Mouse (Mus musculus): ENCODE measurements around the gene Mterf4. TPM values are rescaled to one million over a fixed set of nuclear protein-coding genes. Genes with fewer than 3 reads are reported as not detected.
"Not testable (repeated sequence)": the region's sequence is repeated elsewhere in the genome, so short reads cannot be mapped to it uniquely, and the experiment has no call there.

Mterf4 gene
- polyA plus RNA-seq, 1 experiment: 9.8 TPM

- TF ChIP-seq POLR2A (IDR thresholded peaks at IDR 0.05; ENCODE audit: borderline replicate concordance, extremely low read depth, low read depth, low read length) (no peak), CTCF (IDR thresholded peaks at IDR 0.05; ENCODE audit: insufficient read depth, low read length) (no peak)
- DNase-seq: no peak
- peaks cover 3% of the 10 kb centered on the region; the same call in 1 of the 2 replicates for H3K4me1 ChIP-seq (ENCODE audit: control insufficient read depth, insufficient read depth, low read length)
- WGBS: 69% methylated on average over 3 of the region's 3 CpGs
- no peak overlapping the region for H3K4me3 ChIP-seq (replicated peaks; ENCODE audit: extremely low read depth, low read depth, low read length)
Measured at GRCm38 (mm10) chr1:93300578-93300977, 5.1 kb downstream of the Mterf4 start.

- Histone ChIP-seq H3K4me1 (ENCODE audit: control insufficient read depth, insufficient read depth, low read length) (peaks cover under 1% of the 10 kb centered on the region; the same call in 1 of the 2 replicates), H3K4me3 (replicated peaks; ENCODE audit: extremely low read depth, low read depth, low read length) (no peak overlapping the region)
- DNase-seq: no peak
- TF ChIP-seq POLR2A (IDR thresholded peaks at IDR 0.05; ENCODE audit: borderline replicate concordance, extremely low read depth, low read depth, low read length) (no peak), CTCF (IDR thresholded peaks at IDR 0.05; ENCODE audit: insufficient read depth, low read length) (no peak)
- 74% methylated on average over 4 of the region's 4 CpGs for WGBS
Measured at GRCm38 (mm10) chr1:93299791-93300190, 5.9 kb downstream of the Mterf4 start.

DNA sequence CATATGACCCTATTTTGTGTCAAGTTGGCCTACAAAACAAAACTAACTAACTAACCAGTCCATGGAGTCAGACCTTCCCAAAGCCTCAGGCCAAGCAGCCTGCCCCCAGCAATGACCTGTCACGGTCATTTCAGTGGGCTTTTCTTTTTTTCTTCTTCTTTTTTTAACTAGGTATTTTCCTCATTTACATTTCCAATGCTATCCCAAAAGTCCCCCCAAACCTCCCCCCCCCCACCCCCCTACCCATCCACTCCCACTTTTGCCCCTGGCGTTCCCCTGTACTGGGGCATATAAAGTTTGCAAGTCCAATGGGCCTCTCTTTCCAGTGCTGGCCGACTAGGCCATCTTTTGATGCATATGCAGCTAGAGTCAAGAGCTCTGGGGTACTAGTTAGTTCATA is 11.2 kb downstream of the Mterf4 start:
- not testable (repeated sequence) for DNase-seq; H3K4me3 ChIP-seq (replicated peaks; ENCODE audit: extremely low read depth, low read depth, low read length); H3K4me1 ChIP-seq (ENCODE audit: control insufficient read depth, insufficient read depth, low read length)
- WGBS: 83% methylated on average over 3 of the region's 3 CpGs

GRCm38 (mm10) chr1:93292006-93292405 is 13.7 kb downstream of the Mterf4 start:
- no peaks in the 10 kb centered on the region for H3K4me1 ChIP-seq (ENCODE audit: control insufficient read depth, insufficient read depth, low read length)
- TF ChIP-seq POLR2A (IDR thresholded peaks at IDR 0.05; ENCODE audit: borderline replicate concordance, extremely low read depth, low read depth, low read length): no peak
- no peak for TF ChIP-seq CTCF (IDR thresholded peaks at IDR 0.05; ENCODE audit: insufficient read depth, low read length)

DNA sequence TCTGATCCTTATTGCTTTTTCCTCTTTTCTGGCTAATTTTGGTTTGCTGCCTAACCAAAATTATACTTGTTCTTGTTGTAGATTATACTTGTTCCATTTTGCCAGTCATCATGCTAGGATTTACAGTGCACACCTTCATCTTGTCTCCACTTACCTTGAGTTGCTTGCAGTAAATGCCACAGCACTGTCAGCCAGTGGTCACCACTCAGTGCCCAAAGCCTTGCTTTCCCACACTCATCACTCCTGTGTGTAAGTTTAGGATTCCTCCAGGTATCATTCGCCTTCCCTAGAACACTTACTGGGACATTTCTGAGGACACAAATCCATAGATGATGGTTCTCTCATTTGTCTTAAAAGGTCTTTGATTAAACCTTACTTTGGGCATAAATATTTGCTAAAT is 14.1 kb downstream of the Mterf4 start:
- WGBS: 88% methylated on average over 1 of the region's 1 CpGs
- no peak overlapping the region for H3K4me3 ChIP-seq (replicated peaks; ENCODE audit: extremely low read depth, low read depth, low read length)
- TF ChIP-seq POLR2A (IDR thresholded peaks at IDR 0.05; ENCODE audit: borderline replicate concordance, extremely low read depth, low read depth, low read length) (no peak), CTCF (IDR thresholded peaks at IDR 0.05; ENCODE audit: insufficient read depth, low read length) (no peak)
- no peaks in the 10 kb centered on the region for H3K4me1 ChIP-seq (ENCODE audit: control insufficient read depth, insufficient read depth, low read length)
- DNase-seq: no peak

More at GRCm38 (mm10) chr1:93292006-93292405, 13.7 kb downstream of the Mterf4 start:
- 67% methylated on average over 8 of the region's 8 CpGs for WGBS
- DNase-seq: no peak
- no peak overlapping the region for H3K4me3 ChIP-seq (replicated peaks; ENCODE audit: extremely low read depth, low read depth, low read length)

DNA sequence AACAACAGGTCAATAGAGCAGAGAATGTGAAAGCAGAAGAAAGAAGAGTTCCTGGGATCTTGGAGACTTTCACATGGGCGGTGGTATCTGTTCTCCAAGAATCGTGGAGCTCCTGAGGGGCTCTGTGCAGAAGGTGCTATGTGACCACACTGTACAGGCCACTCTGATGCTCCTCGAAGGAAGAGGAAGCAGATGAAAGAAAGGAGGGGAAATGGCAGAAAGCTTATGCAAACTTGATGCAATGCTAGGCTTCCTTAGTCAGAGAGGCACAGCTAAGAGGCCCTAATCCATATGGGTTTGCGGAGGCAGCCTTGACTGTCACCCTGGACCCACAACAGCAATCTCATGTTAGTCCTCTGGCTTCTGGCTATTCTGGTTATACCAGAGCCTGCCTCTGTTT is 14.8 kb downstream of the Mterf4 start:
- Histone ChIP-seq H3K4me1 (ENCODE audit: control insufficient read depth, insufficient read depth, low read length) (no peaks in the 10 kb centered on the region), H3K4me3 (replicated peaks; ENCODE audit: extremely low read depth, low read depth, low read length) (no peak overlapping the region)
- DNase-seq: no peak
- TF ChIP-seq POLR2A (IDR thresholded peaks at IDR 0.05; ENCODE audit: borderline replicate concordance, extremely low read depth, low read depth, low read length) (no peak), CTCF (IDR thresholded peaks at IDR 0.05; ENCODE audit: insufficient read depth, low read length) (no peak)
- 66% methylated on average over 4 of the region's 4 CpGs for WGBS

GRCm38 (mm10) chr1:93289678-93290214 is 16.0 kb downstream of the Mterf4 start:
- H3K4me3 ChIP-seq (replicated peaks; ENCODE audit: extremely low read depth, low read depth, low read length): no peak overlapping the region
- no peak for TF ChIP-seq CTCF (IDR thresholded peaks at IDR 0.05; ENCODE audit: insufficient read depth, low read length)
- no peak for TF ChIP-seq POLR2A (IDR thresholded peaks at IDR 0.05; ENCODE audit: borderline replicate concordance, extremely low read depth, low read depth, low read length)
- no peak for DNase-seq
- no peaks in the 10 kb centered on the region for H3K4me1 ChIP-seq (ENCODE audit: control insufficient read depth, insufficient read depth, low read length)
- WGBS: 35% methylated on average over 3 of the region's 3 CpGs

- TF ChIP-seq CTCF (IDR thresholded peaks at IDR 0.05; ENCODE audit: insufficient read depth, low read length) (no peak), POLR2A (IDR thresholded peaks at IDR 0.05; ENCODE audit: borderline replicate concordance, extremely low read depth, low read depth, low read length) (no peak)
- Histone ChIP-seq H3K4me1 (ENCODE audit: control insufficient read depth, insufficient read depth, low read length) (no peaks in the 10 kb centered on the region), H3K4me3 (replicated peaks; ENCODE audit: extremely low read depth, low read depth, low read length) (no peak overlapping the region)
- DNase-seq: no peak
- WGBS: 70% methylated on average over 7 of the region's 7 CpGs
Measured at GRCm38 (mm10) chr1:93277041-93277440, 28.7 kb downstream of the Mterf4 start.

DNA sequence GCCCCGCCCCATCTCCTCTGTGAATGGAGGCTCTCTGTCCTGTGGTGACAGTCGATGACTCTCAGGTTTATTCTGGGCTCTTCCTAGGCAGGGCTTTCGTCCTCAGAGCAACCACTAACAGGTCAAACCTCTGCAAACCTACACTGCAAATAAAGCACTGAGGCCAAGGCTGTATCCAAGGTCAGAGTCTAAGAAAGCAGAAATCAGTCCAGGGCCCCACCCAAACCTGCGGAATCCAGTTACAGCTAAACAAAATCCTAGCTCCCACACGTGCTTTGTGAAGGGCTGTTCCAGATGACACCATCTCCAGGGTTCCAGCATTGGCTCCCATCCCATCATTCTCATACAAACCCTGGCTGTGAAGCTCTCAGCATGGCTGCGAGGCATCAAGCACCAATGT is 30.2 kb downstream of the Mterf4 start:
- TF ChIP-seq CTCF (IDR thresholded peaks at IDR 0.05; ENCODE audit: insufficient read depth, low read length) (no peak), POLR2A (IDR thresholded peaks at IDR 0.05; ENCODE audit: borderline replicate concordance, extremely low read depth, low read depth, low read length) (no peak)
- WGBS: 68% methylated on average over 6 of the region's 6 CpGs
- no peaks in the 10 kb centered on the region for H3K4me1 ChIP-seq (ENCODE audit: control insufficient read depth, insufficient read depth, low read length)
- DNase-seq: no peak
- no peak overlapping the region for H3K4me3 ChIP-seq (replicated peaks; ENCODE audit: extremely low read depth, low read depth, low read length)

- WGBS: 10% methylated on average over 16 of the region's 16 CpGs
- DNase-seq: no peak
- no peak overlapping the region for H3K4me3 ChIP-seq (replicated peaks; ENCODE audit: extremely low read depth, low read depth, low read length)
- TF ChIP-seq CTCF (IDR thresholded peaks at IDR 0.05; ENCODE audit: insufficient read depth, low read length) (no peak), POLR2A (IDR thresholded peaks at IDR 0.05; ENCODE audit: borderline replicate concordance, extremely low read depth, low read depth, low read length) (no peak)
- no peaks in the 10 kb centered on the region for H3K4me1 ChIP-seq (ENCODE audit: control insufficient read depth, insufficient read depth, low read length)
Measured at GRCm38 (mm10) chr1:93272409-93272821, 33.3 kb downstream of the Mterf4 start.

All from lung, adult 2 months (tissue).